Mouse (Mus musculus) adrenal gland, adult 2 months (tissue): Measurements from ENCODE around the gene Gm45521. TPM values are rescaled to one million over a fixed set of nuclear protein-coding genes. Genes with fewer than 3 reads are reported as not detected.
A peak's percentile ranks its signal among the peaks of the same experiment; 100 is the strongest.
"Not testable (repeated sequence)": the region's sequence is repeated elsewhere in the genome, so short reads cannot be mapped to it uniquely, and the experiment has no call there.

Experiments used
- DNase-seq: peaks from one replicate; pipeline ENCODE4 v3.0.0; 2021
- polyA plus RNA-seq: library from polyadenylated mRNA; depleted of rRNA; stranded (reverse); fragments of >200 nt; gene quantifications from 2 replicates; pipeline ENCODE4 v1.2.3, GENCODE M21; 2012; rRNA removed
- total RNA-seq, 2 experiments: library from RNA; stranded (reverse); gene quantifications; 2 replicates each; pipeline ENCODE4 v1.2.3; 2021

Gm45521 gene
- total and polyA plus RNA-seq, 3 experiments: not detected

- no peak for DNase-seq
Measured at GRCm38 (mm10) chr14:7999435-7999834, 42.3 kb downstream of the Gm45521 start.

- DNase-seq: no peak
Measured at GRCm38 (mm10) chr14:8000247-8000646, 43.2 kb downstream of the Gm45521 start.

DNA sequence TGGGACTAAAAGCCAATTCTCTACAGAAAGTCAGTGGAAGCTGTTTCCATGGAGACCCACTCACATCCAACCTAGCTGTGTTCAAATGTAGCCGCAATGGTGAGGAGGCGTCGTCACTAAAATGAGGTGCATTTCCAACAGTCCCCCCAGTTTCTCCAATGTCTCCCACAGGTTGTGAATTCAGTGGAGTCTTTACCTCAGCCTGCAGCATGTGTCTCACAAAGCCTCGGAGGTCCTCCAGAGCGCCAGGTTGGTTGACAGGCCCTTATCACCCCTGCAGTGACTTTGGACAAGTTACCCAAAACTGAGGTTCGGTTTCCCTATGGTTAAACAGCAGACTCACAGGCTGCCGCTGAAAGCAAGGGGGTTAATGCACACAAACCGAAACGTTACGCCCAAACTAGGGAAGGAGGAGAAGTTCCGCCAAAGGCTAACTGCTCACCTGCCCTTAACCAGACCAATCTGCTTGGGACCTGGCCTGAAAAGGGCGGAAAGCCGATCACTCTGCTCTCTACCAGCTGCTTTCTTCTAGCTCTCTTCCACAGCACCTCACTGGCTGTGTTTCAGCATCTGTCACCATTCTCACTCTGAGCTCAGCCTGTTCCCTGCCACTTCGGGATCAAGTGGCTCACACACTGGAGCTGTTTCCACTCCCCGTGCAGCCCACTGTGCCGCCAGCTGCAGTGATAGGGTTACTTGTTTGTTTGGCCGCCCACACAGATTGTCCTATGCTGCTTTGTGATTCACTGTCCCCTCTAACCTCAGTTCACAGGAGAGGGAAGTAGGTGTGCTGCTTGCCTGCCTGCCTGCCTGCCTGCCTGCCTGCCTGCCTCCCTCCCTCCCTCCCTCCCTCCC is 44.0 kb downstream of the Gm45521 start:
- DNase-seq: no peak

GRCm38 (mm10) chr14:8002432-8003092 is 45.5 kb downstream of the Gm45521 start, which contains the start of gene Abhd6:
Abhd6 (plus strand) TSS chr14:8002902.
- peak; percentile 92 for DNase-seq

DNA sequence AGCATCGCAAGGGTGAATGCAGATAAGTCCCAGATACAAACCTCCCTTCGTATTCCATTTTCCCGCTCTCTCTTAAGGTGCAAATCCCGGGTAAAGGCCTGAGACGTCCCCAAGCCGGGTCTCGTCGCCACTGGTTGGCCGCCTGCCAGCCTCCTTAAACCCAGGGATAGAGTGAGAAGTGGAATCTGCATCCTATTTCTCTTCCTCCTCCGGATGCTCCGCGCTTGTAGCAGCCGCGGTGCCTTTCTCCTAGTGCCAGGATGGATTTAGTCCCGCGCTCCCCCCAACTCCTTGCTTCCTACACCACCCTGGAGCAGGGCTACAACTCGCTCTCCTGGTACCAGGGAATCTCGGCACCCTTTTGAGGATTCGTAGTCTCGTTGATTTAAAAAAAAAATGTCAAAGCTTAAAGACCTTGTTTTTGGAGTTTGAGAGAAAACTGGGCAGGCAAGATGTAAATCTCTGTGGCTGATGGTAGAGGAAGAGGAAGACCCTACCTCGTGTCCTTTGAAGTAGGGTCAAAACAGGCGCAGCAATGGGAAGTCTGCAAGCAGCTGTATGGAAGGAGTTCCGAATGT is 46.1 kb downstream of the Gm45521 start:
- peak; percentile 67 for DNase-seq

DNA sequence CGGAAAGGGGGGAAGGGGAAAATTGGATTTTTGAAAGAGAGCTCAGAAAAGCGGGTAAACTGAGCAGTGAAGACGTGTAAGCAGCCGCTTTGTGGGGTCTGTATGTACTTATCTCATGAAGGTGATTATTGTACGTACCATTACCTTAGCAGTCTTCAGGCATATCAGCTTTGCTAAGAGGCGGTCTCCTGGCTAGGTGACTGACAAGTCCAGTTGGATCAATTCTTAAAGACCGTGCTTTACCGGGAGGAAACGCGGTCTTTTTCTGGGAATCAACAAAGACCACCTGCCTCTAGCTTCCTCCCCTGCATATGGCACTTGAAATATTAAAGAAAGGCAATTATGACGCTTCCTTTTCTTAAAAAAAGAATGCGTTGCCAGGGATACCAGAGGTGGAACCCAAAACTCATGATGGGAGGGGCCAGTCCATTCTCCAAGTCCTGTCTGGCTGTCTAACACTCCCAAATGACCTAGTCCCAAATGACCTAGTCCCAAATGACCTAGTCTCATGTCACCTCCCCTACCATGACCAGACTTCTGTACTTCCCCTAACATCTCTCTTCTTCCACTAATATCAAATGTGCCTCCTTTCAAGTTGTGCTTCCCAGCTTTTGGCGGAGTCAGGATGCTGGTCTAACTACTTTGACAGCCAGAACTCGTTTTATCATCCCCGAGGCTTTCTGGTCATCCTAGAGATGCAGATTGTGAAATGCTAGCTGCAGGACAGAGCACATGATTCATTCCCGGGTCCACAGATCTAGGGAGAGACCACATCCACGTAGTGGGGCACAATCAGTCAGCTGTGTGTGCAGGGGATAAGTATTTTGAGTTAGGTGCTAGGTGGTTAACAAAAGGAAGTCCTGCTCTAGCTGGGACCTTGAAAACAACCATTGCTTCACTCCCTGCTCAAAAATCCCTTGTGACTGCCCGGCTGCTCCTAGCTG is 46.9 kb downstream of the Gm45521 start:
- DNase-seq: peak; percentile 73

DNA sequence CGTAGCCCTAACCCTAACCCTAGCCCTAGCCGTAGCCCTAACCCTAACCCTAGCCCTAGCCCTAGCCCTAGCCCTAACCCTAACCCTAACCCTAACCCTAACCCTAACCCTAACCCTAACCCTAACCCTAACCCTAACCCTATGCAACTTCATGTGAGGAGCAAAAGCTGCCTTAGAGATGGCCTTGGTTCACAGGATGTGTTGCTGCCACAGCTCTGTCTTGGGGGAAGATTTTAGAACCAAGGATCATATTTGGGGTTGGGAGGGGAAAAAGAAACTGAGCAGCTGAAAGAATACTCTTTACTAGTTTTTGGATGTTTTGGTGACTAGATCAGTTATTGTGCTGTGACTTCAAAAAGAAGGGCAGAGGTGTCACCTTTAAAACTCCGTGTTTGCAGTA is 49.0 kb downstream of the Gm45521 start:
- DNase-seq: not testable (repeated sequence)

DNA sequence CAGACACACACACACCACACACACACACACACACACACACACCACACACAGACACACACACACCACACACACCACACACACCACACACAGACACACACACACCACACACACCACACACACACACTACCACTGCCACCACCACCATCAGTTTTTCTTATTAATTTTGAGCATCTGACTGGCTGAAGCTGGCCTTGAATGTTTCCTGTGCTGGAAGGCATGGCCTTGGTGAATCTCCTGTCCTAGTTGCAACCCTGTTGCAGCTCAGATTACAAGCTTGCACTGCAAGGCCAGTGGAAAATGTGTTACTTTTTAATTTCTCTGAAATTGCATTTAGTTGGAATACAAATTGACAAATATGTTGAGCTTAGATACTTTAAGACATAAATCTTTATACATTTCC is 50.0 kb downstream of the Gm45521 start:
- DNase-seq: peak; percentile 75

GRCm38 (mm10) chr14:8007486-8007885 is 50.4 kb downstream of the Gm45521 start:
- DNase-seq: no peak

DNA sequence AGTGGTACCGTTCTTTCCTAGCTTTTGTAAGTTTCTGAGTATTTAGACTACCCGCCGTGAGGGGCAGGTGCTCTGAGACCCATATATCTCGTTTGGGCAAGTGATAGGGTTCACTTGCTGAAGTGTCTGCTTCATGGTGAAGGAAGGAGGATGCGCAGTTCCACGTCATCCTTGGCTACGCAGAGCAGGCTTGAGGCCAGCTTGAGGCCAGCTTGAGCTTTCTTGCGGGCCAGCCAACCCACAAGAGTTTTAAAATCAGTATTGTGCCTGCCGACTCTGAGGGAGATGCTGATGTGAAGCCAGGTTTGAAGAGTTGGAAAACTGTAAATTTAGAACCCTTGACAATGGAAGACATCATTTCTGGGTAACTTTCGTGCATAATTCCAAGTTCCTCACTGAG is 50.8 kb downstream of the Gm45521 start:
- DNase-seq: no peak

Other genes with a start within 250 kb of the Gm45521 start
- gene Gm26661, start 165.7 kb upstream of the Gm45521 start, total RNA-seq: not detected
- not detected in 2 replicates for gene Gm26661, start 165.7 kb upstream of the Gm45521 start, polyA plus RNA-seq
- 10 to 100 TPM; 40.8 to 44.9 TPM for gene Flnb, start 139.3 kb upstream of the Gm45521 start, total RNA-seq
- gene Flnb, start 139.3 kb upstream of the Gm45521 start, polyA plus RNA-seq: 8.8 and 8.9 TPM in 2 replicates
- gene Dnase1l3, start 37.3 kb downstream of the Gm45521 start, total RNA-seq: 1 to 10 TPM in 1 of 2 experiments, under 1 TPM in 1; 0.24 to 1.5 TPM
- gene Dnase1l3, start 37.3 kb downstream of the Gm45521 start, polyA plus RNA-seq: 0.32 and 0.63 TPM in 2 replicates
- gene Abhd6, start 45.6 kb downstream of the Gm45521 start, total RNA-seq: 100 to 1,000 TPM in 1 of 2 experiments, 10 to 100 TPM in 1; 78.0 to 123 TPM
- gene Abhd6, start 45.6 kb downstream of the Gm45521 start, polyA plus RNA-seq: 60.1 and 103 TPM in 2 replicates
- 10 to 100 TPM; 38.8 to 39.0 TPM for gene Rpp14, start 123.1 kb downstream of the Gm45521 start, total RNA-seq
- 4.3 and 6.4 TPM in 2 replicates for gene Rpp14, start 123.1 kb downstream of the Gm45521 start, polyA plus RNA-seq
- 10 to 100 TPM; 57.1 to 96.0 TPM for gene Pxk, start 140.9 kb downstream of the Gm45521 start, total RNA-seq
- 29.4 and 34.6 TPM in 2 replicates for gene Pxk, start 140.9 kb downstream of the Gm45521 start, polyA plus RNA-seq
- 100 to 1,000 TPM; 325 to 340 TPM for gene Pdhb, start 215.7 kb downstream of the Gm45521 start, total RNA-seq
- 44.5 and 51.2 TPM in 2 replicates for gene Pdhb, start 215.7 kb downstream of the Gm45521 start, polyA plus RNA-seq